Mouse (Mus musculus) thymus, adult 2 months (tissue): Measurements from ENCODE around the gene Ccdc32.

Experiments
- CTCF ChIP-seq: fragments of 200-500 bp; IDR thresholded peaks from 2 replicates; pipeline ENCODE4 v1.5.1; 2012; ENCODE audit warnings: mild to moderate bottlenecking, control low read depth, low read length, moderate library complexity, borderline replicate concordance; ENCODE audit not compliant: control insufficient read depth, poor library complexity, insufficient read depth; ENCODE audit errors: extremely low read depth
- POLR2A ChIP-seq: fragments of 200-500 bp; IDR thresholded peaks from 2 replicates; pipeline ENCODE4 v1.6.1; 2012; ENCODE audit warnings: mild to moderate bottlenecking, low read length, control low read depth, moderate library complexity; ENCODE audit not compliant: control insufficient read depth, poor library complexity, insufficient read depth; ENCODE audit errors: extremely low read depth

GRCm38 (mm10) chr2:118980841-118981240, 48.4 kb downstream of the Ccdc32 start:
- no peak for TF ChIP-seq CTCF
- TF ChIP-seq POLR2A, result no peak
